Mouse (Mus musculus) liver, postnatal 0 days (tissue): ENCODE results near the gene Bnc2.

Experiments used
- CTCF ChIP-seq: sonication (generic); IDR thresholded peaks from 2 replicates; pipeline ENCODE4 v1.5.1; 2016; ENCODE audit warnings: antibody characterized with exemption, low read depth
- EP300 ChIP-seq: IDR thresholded peaks from 2 replicates; pipeline ENCODE4 v1.6.1; 2016; ENCODE audit warnings: antibody characterized with exemption, low read depth, mild to moderate bottlenecking

DNA sequence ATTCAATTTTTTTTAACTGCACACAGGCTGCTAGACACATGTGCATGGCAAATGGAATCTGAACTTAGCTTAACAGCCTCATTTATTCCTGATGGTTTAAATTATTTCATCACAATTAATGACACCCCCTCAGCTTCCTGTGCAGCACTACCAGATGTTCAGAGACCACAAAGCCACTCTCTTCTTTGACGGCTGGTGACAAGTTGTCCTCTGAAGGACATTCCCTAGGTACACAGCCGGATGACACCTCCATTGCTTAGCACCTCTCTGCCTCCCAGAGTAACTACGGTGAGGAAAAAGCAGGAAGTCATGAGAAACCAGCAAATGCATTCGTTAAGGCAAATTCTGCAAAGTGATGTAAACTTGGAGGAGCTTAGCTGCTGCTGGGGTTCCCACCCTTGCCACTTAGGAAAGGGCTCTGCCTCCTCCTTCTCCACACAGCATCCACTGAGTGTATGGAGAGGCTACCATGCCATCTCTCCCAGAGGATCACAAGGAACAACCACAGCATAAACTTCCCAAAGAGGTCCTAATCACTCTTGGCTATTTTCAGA lies 174.2 kb downstream of the Bnc2 start:
- no peak for TF ChIP-seq CTCF
- TF ChIP-seq EP300, result no peak
